Mouse (Mus musculus) activated CD4-positive, CD25-positive, alpha-beta regulatory T cell, adult 4 months (primary cell): Measurements from ENCODE around the gene Tjp3. TPM values are rescaled to one million over a fixed set of nuclear protein-coding genes. Genes with fewer than 3 reads are reported as not detected.

Source experiments
- ATAC-seq: one replicate; pipeline ENCODE4 v1.8.0; 2017
- polyA plus RNA-seq, 2 experiments: library from polyadenylated mRNA; unstranded; fragments of 100-300 nt; shearing (Covaris generic); gene quantifications; one replicate each; pipeline ENCODE4 v1.2.1; 2017

Gene Tjp3
- polyA plus RNA-seq: 1 to 10 TPM; 2.4 to 3.1 TPM

- no peak for ATAC-seq
These were observed at the start of gene Tjp3 for GRCm38 (mm10) chr10:81291511-81292104. Tjp3 (minus strand) TSS chr10:81291581.

- no peak for ATAC-seq
These were observed 49.4 kb upstream of the Tjp3 start for GRCm38 (mm10) chr10:81340551-81341332.

GRCm38 (mm10) chr10:81336558-81336957 lies 45.2 kb upstream of the Tjp3 start:
- ATAC-seq: no peak

- no peak for ATAC-seq
These were observed 44.3 kb upstream of the Tjp3 start for GRCm38 (mm10) chr10:81335393-81336340.

GRCm38 (mm10) chr10:81334324-81334723 lies 42.9 kb upstream of the Tjp3 start:
- no peak for ATAC-seq

- no peak for ATAC-seq
These were observed 40.9 kb upstream of the Tjp3 start for GRCm38 (mm10) chr10:81332277-81332676.

GRCm38 (mm10) chr10:81330007-81330406 lies 38.6 kb upstream of the Tjp3 start:
- no peak for ATAC-seq

GRCm38 (mm10) chr10:81329194-81329975 lies 38.0 kb upstream of the Tjp3 start:
- peak; percentile 79 for ATAC-seq

- peak; percentile 57 for ATAC-seq
These were observed 37.0 kb upstream of the Tjp3 start, which contains the start of gene Tbxa2r for GRCm38 (mm10) chr10:81328386-81328785. Tbxa2r (plus strand) TSS chr10:81328731.

- ATAC-seq: no peak
These were observed 36.6 kb upstream of the Tjp3 start for GRCm38 (mm10) chr10:81327959-81328358.

- ATAC-seq: no peak
These were observed 35.5 kb upstream of the Tjp3 start for GRCm38 (mm10) chr10:81326858-81327257.

- no peak for ATAC-seq
These were observed 34.4 kb upstream of the Tjp3 start for GRCm38 (mm10) chr10:81325781-81326180.

- ATAC-seq: no peak
These were observed 33.8 kb upstream of the Tjp3 start for GRCm38 (mm10) chr10:81325176-81325575.

- no peak for ATAC-seq
These were observed 32.6 kb upstream of the Tjp3 start for GRCm38 (mm10) chr10:81323791-81324530.

- no peak for ATAC-seq
These were observed 31.9 kb upstream of the Tjp3 start for GRCm38 (mm10) chr10:81323141-81323775.

GRCm38 (mm10) chr10:81322444-81322843 lies 31.1 kb upstream of the Tjp3 start:
- no peak for ATAC-seq

- no peak for ATAC-seq
These were observed 30.1 kb upstream of the Tjp3 start for GRCm38 (mm10) chr10:81321436-81321835.

GRCm38 (mm10) chr10:81320550-81321347 lies 29.4 kb upstream of the Tjp3 start, which contains the start of gene Cactin:
Cactin (plus strand) TSS chr10:81321103.
- ATAC-seq: peak; percentile 85

GRCm38 (mm10) chr10:81319741-81320549 lies 28.6 kb upstream of the Tjp3 start:
- ATAC-seq: no peak
